Mouse (Mus musculus) Muller cell, postnatal 12 days (primary cell): ENCODE data around the gene Kif3c.
A peak's percentile ranks its signal among the peaks of the same experiment; 100 is the strongest.

ENCODE experiments used
- DNase-seq: peaks from one replicate; pipeline ENCODE4 v3.0.0-alpha.2; 2015; ENCODE audit errors: inconsistent ontology term

Kif3c gene

GRCm38 (mm10) chr12:3424179-3424578, 59.2 kb downstream of the Kif3c start:
- no peak for DNase-seq

GRCm38 (mm10) chr12:3425375-3426341, 60.7 kb downstream of the Kif3c start:
- peak; percentile 80 for DNase-seq

GRCm38 (mm10) chr12:3426530-3427034, 61.6 kb downstream of the Kif3c start, which contains the start of gene Asxl2:
Gene Asxl2 (plus strand): TSS chr12:3426857.
- DNase-seq: peak; percentile 99

GRCm38 (mm10) chr12:3427067-3427889, 62.3 kb downstream of the Kif3c start:
- DNase-seq: peak; percentile 83

- peak; percentile 19 for DNase-seq
These were observed 63.2 kb downstream of the Kif3c start for GRCm38 (mm10) chr12:3427891-3428775.

GRCm38 (mm10) chr12:3429681-3430442, 64.9 kb downstream of the Kif3c start:
- no peak for DNase-seq

GRCm38 (mm10) chr12:3430443-3430753, 65.5 kb downstream of the Kif3c start:
- no peak for DNase-seq

- no peak for DNase-seq
These were observed 66.1 kb downstream of the Kif3c start for GRCm38 (mm10) chr12:3430985-3431384.

- DNase-seq: no peak
These were observed 68.8 kb downstream of the Kif3c start for GRCm38 (mm10) chr12:3433736-3434135.

- DNase-seq: no peak
These were observed 71.5 kb downstream of the Kif3c start for GRCm38 (mm10) chr12:3436446-3436845.

GRCm38 (mm10) chr12:3437815-3438214, 72.9 kb downstream of the Kif3c start:
- no peak for DNase-seq

GRCm38 (mm10) chr12:3440916-3441315, 76.0 kb downstream of the Kif3c start:
- DNase-seq: no peak

GRCm38 (mm10) chr12:3441361-3441760, 76.4 kb downstream of the Kif3c start:
- no peak for DNase-seq

GRCm38 (mm10) chr12:3453554-3453953, 88.6 kb downstream of the Kif3c start:
- DNase-seq: no peak
